Mouse (Mus musculus): Measurements from ENCODE around the gene Klhl10. TPM values are rescaled to one million over a fixed set of nuclear protein-coding genes. Genes with fewer than 3 reads are reported as not detected.

Gene Klhl10
- total and polyA plus RNA-seq, 3 experiments, result 0.65 to 0.81 TPM; not detected in 1

DNA sequence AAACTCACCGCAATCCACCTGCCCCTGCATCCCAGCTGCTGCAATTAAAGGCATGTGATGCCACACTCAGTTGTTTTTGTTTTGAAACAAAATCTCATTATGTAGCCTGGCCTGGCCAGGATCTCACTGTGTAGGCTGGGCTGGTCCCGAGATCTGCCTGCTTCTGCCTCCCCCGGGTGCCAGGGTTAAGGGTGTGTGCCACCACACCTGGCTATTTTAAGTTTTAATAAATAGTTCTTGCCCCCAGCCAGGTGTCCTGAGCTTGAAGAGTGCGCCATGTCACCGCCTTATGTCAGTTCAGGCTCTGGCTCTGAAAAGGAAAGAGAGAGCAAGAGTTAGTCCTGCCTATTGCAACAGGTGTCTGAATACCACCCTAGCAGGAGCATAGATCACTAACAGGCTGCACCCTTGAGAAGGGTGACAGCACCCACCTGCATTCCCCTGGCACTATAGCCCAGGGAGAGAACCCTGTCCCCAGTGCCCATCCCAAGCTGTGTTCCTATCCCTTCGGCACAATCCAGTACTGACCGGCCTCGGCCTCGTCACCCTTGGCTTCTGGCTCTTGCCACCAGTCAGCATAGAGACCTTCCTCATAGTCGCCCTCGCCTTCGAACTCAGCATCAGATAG is 32.8 kb upstream of the Klhl10 start:
- Histone ChIP-seq H3K27me3 (ENCODE audit: control insufficient read depth in 1 of 2, insufficient read depth in 2 of 2, low read length in 2 of 2) (no peaks in the 10 kb centered on the region; a peak in 1 of 4 replicates), H3K4me1 (ENCODE audit: control insufficient read depth in 1 of 2, insufficient read depth in 2 of 2, low read length in 2 of 2) (no peaks in the 10 kb centered on the region), H3K4me3 (ENCODE audit: control insufficient read depth in 1 of 2, insufficient read depth in 1 of 2, low read depth in 2 of 2, low read length in 2 of 2) (no peak overlapping the region), H3K79me2 (ENCODE audit: control insufficient read depth, insufficient read depth, low read length, poor library complexity) (no peaks in the 10 kb centered on the region), H3K9ac (ENCODE audit: control insufficient read depth, low read depth, low read length, poor library complexity, severe bottlenecking) (no peak overlapping the region), H3K9me3 (replicated peaks; ENCODE audit: insufficient read depth, low read length) (no peaks in the 10 kb centered on the region), H3K27ac (ENCODE audit: control insufficient read depth, low read depth, low read length) (no peak overlapping the region), H3K36me3 (ENCODE audit: control insufficient read depth in 1 of 2, insufficient read depth in 2 of 2, low read length in 2 of 2) (no peaks in the 10 kb centered on the region)
- TF ChIP-seq MYB (IDR thresholded peaks at IDR 0.05; ENCODE audit: low read depth, low read length) (no peak), ZNF384 (IDR thresholded peaks at IDR 0.05; ENCODE audit: low read depth, low read length) (no peak), CTCF (IDR thresholded peaks at IDR 0.05 in 2 of 3, conservative IDR thresholded peaks at IDR 0.05 in 1 of 3; ENCODE audit: control insufficient read depth in 1 of 3, insufficient read depth in 1 of 3, low read depth in 2 of 3, low read length in 3 of 3, poor library complexity in 1 of 3, severe bottlenecking in 1 of 3) (no peak), ZKSCAN1 (IDR thresholded peaks at IDR 0.05; ENCODE audit: low read depth, low read length) (no peak), TCF12 (IDR thresholded peaks at IDR 0.05; ENCODE audit: low read depth, low read length) (no peak), USF2 (IDR thresholded peaks at IDR 0.05; ENCODE audit: borderline replicate concordance in 1 of 2, insufficient read depth in 1 of 2, low read depth in 1 of 2, low read length in 2 of 2) (no peak), POLR2AphosphoS2 (IDR thresholded peaks at IDR 0.05; ENCODE audit: low read length) (no peak), BHLHE40 (IDR thresholded peaks at IDR 0.05; ENCODE audit: borderline replicate concordance, low read depth, low read length) (no peak)
- no peak for DNase-seq (ENCODE audit: low read depth, low spot score)

- Histone ChIP-seq H3K79me2 (ENCODE audit: control insufficient read depth, insufficient read depth, low read length, poor library complexity) (no peaks in the 10 kb centered on the region), H3K9ac (ENCODE audit: control insufficient read depth, low read depth, low read length, poor library complexity, severe bottlenecking) (no peak overlapping the region), H3K9me3 (replicated peaks; ENCODE audit: insufficient read depth, low read length) (no peaks in the 10 kb centered on the region), H3K27me3 (ENCODE audit: control insufficient read depth in 1 of 2, insufficient read depth in 2 of 2, low read length in 2 of 2) (no peaks in the 10 kb centered on the region; a peak in 1 of 4 replicates), H3K4me3 (ENCODE audit: control insufficient read depth in 1 of 2, insufficient read depth in 1 of 2, low read depth in 2 of 2, low read length in 2 of 2) (no peak overlapping the region), H3K36me3 (ENCODE audit: control insufficient read depth in 1 of 2, insufficient read depth in 2 of 2, low read length in 2 of 2) (no peaks in the 10 kb centered on the region), H3K4me1 (ENCODE audit: control insufficient read depth in 1 of 2, insufficient read depth in 2 of 2, low read length in 2 of 2) (no peaks in the 10 kb centered on the region), H3K27ac (ENCODE audit: control insufficient read depth, low read depth, low read length) (no peak overlapping the region)
- TF ChIP-seq USF1 (IDR thresholded peaks at IDR 0.05; ENCODE audit: low read depth, low read length) (no peak), ZMIZ1 (IDR thresholded peaks at IDR 0.05; ENCODE audit: low read depth, low read length) (no peak), ELF1 (IDR thresholded peaks at IDR 0.05; ENCODE audit: low read depth, low read length) (no peak), NELFE (IDR thresholded peaks at IDR 0.05; ENCODE audit: low read depth, low read length) (no peak), TBP (IDR thresholded peaks at IDR 0.05; ENCODE audit: low read depth, low read length) (no peak), USF2 (IDR thresholded peaks at IDR 0.05; ENCODE audit: borderline replicate concordance in 1 of 2, insufficient read depth in 1 of 2, low read depth in 1 of 2, low read length in 2 of 2) (no peak), E2F4 (IDR thresholded peaks at IDR 0.05; ENCODE audit: borderline replicate concordance, low read depth, low read length) (no peak), MAX (IDR thresholded peaks at IDR 0.05; ENCODE audit: low read length) (no peak), ZNF384 (IDR thresholded peaks at IDR 0.05; ENCODE audit: low read depth, low read length) (no peak), MAFK (IDR thresholded peaks at IDR 0.05; ENCODE audit: borderline replicate concordance, low read depth, low read length) (no peak), SIN3A (IDR thresholded peaks at IDR 0.05; ENCODE audit: low read length) (no peak), GABPA (IDR thresholded peaks at IDR 0.05; ENCODE audit: low read depth, low read length) (no peak), KAT2A (conservative IDR thresholded peaks at IDR 0.05; ENCODE audit: low read depth, low read length) (no peak)
- no peak for DNase-seq (ENCODE audit: low read depth, low spot score)
Observed at GRCm38 (mm10) chr11:100409686-100410085, 32.0 kb upstream of the Klhl10 start.
